Mouse (Mus musculus): ENCODE measurements around the gene Pilrb1. TPM values are rescaled to one million over a fixed set of nuclear protein-coding genes. Genes with fewer than 3 reads are reported as not detected.

Pilrb1 gene
- total RNA-seq, 2 experiments from 2014 or later: 1.3 to 1.5 TPM

DNA sequence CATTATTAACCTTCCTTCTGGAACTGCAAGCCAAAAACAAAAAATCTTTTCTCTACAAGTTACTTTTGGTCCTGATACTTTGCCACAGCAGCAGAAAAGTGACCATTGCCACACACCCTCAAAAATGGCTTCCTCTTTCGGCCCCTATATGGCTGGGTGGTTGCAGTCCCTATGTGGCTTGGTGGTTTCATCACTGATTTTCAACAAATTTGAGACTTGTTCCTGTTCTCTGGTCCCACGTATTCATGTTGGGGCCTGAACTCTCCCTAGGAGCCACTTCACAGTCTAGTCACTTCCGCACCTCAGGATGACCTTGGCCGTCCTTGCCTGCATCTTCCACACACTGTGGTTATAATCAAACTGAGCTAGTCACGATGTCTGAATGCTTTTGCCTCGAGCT is 29.2 kb downstream of the Pilrb1 start:
- no peak for DNase-seq

- no peak for DNase-seq
Measured at GRCm38 (mm10) chr5:137826421-137826820, 31.5 kb downstream of the Pilrb1 start.

DNA sequence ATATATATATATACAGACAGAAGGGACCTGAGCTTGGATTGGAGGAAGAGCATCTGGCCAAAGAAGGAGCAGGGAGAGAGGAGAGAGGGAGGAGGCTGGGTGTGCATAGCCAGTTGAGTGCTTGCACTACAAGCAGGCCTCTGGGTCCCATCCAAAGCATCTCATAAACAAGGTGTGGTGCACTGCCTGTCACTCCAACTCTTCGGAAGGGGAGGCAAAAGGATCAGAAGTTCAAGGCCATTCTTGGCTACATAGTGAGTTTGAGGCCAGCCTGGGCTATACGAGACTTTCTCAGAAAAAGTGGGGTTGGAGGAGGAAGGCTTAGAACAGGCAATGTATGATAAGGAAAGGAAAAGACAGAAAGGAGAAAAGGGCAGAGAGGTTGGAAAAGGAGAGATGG is 31.9 kb downstream of the Pilrb1 start:
- no peak for DNase-seq

DNA sequence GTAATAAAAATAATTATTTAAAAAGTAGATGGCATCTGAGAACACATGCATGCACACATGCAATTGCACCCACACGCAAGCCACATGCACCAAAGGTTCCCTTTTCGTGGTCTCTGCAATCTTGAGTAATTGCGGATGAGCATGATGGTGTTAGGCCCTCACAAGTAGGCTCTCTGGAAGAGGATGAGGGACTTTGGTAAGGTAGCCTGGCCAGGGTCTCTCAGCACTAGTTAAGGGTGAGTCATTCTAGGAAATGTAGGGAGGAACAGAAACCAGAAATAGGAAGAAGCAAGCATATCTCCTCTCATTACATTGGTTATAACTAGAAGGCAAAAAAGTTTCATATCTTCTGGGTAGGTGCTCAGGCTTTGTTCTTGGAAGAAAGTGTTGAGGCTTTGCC is 32.9 kb downstream of the Pilrb1 start:
- DNase-seq: no peak

DNA sequence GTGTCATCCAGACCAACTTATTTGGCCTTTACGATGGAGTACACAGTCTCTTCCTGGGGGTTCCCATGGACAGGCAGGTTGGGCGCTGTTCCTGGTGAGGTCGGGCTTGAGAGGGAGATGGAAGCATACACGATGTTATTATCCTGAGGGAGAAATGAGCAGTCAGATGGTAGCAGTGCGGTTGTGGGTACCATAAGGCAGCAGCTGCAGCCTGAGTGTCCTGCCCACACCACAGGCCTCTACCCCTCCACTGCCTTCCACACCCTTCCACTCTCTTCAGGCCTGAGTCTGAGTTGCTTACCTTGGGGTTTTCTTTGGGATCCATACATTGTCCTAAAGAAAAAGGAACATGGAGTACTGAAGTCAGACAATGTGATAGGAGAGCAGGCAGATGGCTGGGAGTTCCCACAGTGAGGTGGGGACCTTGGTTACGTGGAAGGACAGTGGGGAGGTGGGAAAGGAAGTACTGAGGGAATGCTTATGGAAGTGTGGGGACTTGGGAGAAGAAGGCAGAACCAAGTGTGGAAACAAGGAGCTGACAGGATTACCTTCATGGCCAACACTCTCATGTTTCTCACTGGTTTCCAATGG is 34.4 kb downstream of the Pilrb1 start:
- no peak for DNase-seq

DNA sequence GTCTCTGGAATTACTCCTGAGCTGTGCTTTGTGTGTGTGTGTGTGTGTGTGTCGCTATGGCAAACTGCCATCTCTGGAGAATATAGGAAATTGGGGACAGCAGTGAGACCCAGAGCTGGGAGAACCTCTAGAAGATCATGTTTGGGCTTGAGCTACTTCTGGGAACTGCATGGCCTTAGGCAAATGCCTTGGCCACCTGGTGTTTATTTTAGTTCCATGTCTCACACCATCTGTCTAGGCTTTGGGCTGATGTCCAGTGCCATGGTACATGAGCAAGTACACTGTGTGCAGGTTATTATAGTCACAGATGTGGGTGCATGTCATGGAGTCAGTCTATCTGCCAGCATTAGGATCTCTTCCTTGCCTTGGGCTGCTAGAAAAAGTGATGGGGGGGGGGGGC is 35.3 kb downstream of the Pilrb1 start:
- no peak for DNase-seq

- DNase-seq: no peak
Measured at GRCm38 (mm10) chr5:137822126-137822525, 35.8 kb downstream of the Pilrb1 start.

- no peak for DNase-seq
Measured at GRCm38 (mm10) chr5:137817466-137818222, 40.3 kb downstream of the Pilrb1 start.

GRCm38 (mm10) chr5:137808316-137808715 is 49.6 kb downstream of the Pilrb1 start:
- no peak for DNase-seq

DNA sequence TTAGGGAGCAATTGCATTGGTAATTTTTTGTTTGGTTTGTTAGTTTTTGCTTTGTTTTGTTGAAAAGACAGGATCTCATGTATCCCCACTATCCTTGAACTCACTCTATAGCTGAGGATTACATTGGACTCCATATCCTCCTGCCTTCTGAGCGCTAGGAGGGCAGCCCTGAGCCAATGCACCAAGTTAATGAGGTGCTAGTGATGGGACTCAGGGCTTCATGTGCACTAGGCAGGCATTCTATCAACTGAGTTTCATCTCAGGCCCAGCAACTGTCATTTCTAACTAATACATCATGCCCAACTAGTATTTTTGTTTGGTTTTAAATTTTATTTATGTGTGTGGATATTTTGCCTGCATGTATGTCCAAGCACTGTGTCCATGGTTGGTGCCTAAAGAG is 51.7 kb downstream of the Pilrb1 start:
- no peak for DNase-seq

Other genes starting within 250 kb of the Pilrb1 start
- gene Pcolce, start 244.3 kb downstream of the Pilrb1 start, total RNA-seq (2021): 100 to 1,000 TPM; 874 to 904 TPM
- gene Fbxo24, start 229.1 kb downstream of the Pilrb1 start, total RNA-seq (2021): 1 to 10 TPM in 1 of 2 experiments, under 1 TPM in 1; 0.93 to 1.7 TPM
- gene Lrch4, start 229.0 kb downstream of the Pilrb1 start, total RNA-seq (2021): 10 to 100 TPM; 23.5 to 36.1 TPM
- gene Gm20605, start 228.9 kb downstream of the Pilrb1 start, total RNA-seq (2021): 1 to 10 TPM; 7.9 to 9.6 TPM
- gene Sap25, start 216.8 kb downstream of the Pilrb1 start, total RNA-seq (2021): 1 to 10 TPM; 1.9 to 7.8 TPM
- gene Irs3, start 212.4 kb downstream of the Pilrb1 start, total RNA-seq (2021): 1 to 10 TPM; 4.8 to 6.2 TPM
- gene Agfg2, start 173.4 kb downstream of the Pilrb1 start, total RNA-seq (2021): 10 to 100 TPM; 30.4 to 30.6 TPM
- gene Nyap1, start 116.5 kb downstream of the Pilrb1 start, total RNA-seq (2021): 1 to 10 TPM; 3.1 to 3.2 TPM
- 10 to 100 TPM; 79.5 to 84.6 TPM for gene Tsc22d4, start 112.4 kb downstream of the Pilrb1 start, total RNA-seq (2021)
- 10 to 100 TPM; 24.6 to 28.4 TPM for gene Ppp1r35, start 79.3 kb downstream of the Pilrb1 start, total RNA-seq (2021)
- gene Mepce, start 70.5 kb downstream of the Pilrb1 start, total RNA-seq (2021): 10 to 100 TPM; 52.0 to 56.4 TPM
- gene Zcwpw1, start 70.3 kb downstream of the Pilrb1 start, total RNA-seq (2021): 1 to 10 TPM; 2.3 to 3.0 TPM
- 1 to 10 TPM; 2.4 to 3.9 TPM for gene Pilra, start 21.8 kb downstream of the Pilrb1 start, total RNA-seq (2021)
- gene Pilrb2, start 13.7 kb upstream of the Pilrb1 start, total RNA-seq (2021): 1 to 10 TPM in 1 of 2 experiments, under 1 TPM in 1; 0.76 to 1.4 TPM
- under 1 TPM; 0.13 to 0.33 TPM for gene Cyp3a13, start 63.5 kb upstream of the Pilrb1 start, total RNA-seq (2021)
- under 1 TPM; 0.13 to 0.36 TPM for gene Gjc3, start 105.0 kb upstream of the Pilrb1 start, total RNA-seq (2021)
- gene Azgp1, start 123.4 kb upstream of the Pilrb1 start, total RNA-seq (2021): under 1 TPM; 0.49 to 0.79 TPM
- not detected for gene Smok3a, start 163.2 kb upstream of the Pilrb1 start, total RNA-seq (2021)
- gene Smok3b, start 163.3 kb upstream of the Pilrb1 start, total RNA-seq (2021): not detected
- gene Smok3c, start 195.1 kb upstream of the Pilrb1 start, total RNA-seq (2021): not detected
- gene Zkscan1, start 227.0 kb upstream of the Pilrb1 start, total RNA-seq (2021): 10 to 100 TPM; 36.3 to 41.9 TPM